In genomic region chr6:114648352-114649030, GRCm38 (mm10) we compare ENCODE assay signal across 20 mouse cellular contexts. TPM values are rescaled to one million over a fixed set of nuclear protein-coding genes. Genes with fewer than 3 reads are reported as not detected.
A peak's percentile ranks its signal among the peaks of the same experiment; 100 is the strongest.
DNase-seq lines count a peak whose midpoint lies in the region; ATAC-seq lines count a peak whose summit lies in the region.
"Had no signal": no experiment of that assay in that cellular context is flagged by ENCODE, and none has a peak within 500 bp of the region (broad histone marks: within the 10 kb centered on the region; RNA-seq: fewer than 3 reads in every experiment).

No protein-coding gene starts in this region.

- no peaks in the 10 kb centered on the region for H3K27me3 ChIP-seq in megakaryocyte, embryonic 14.5 days (replicated peaks)
- H3K27me3 ChIP-seq: CH12.LX; embryonic facial prominence, embryonic 12.5 days; heart, embryonic 12.5 days; midbrain, embryonic 13.5 days; stomach, embryonic 15.5 days had no signal

- DNase-seq in urinary bladder, postnatal 14 days (ENCODE audit: low spot score): peak; percentile 24
- no peak for DNase-seq in urinary bladder, postnatal 10 days (ENCODE audit: low spot score)
- no peak for DNase-seq in layer of hippocampus, adult 9-11 months
- no peak for DNase-seq in kidney, postnatal 14 days
- DNase-seq: adrenal gland, postnatal 36 days; cerebellum, postnatal 25 days; gastrocnemius, postnatal 10 days; heart, postnatal 36 days; lung, embryonic 14.5 days; spleen, adult 18-20 months; thymus, postnatal 14 days had no signal

- H3K36me3 ChIP-seq in megakaryocyte, embryonic 14.5 days (replicated peaks; ENCODE audit: low read length): peaks cover 33% of the 10 kb centered on the region
- H3K36me3 ChIP-seq: embryonic facial prominence, embryonic 12.5 days; forebrain, embryonic 10.5 days; heart, embryonic 12.5 days; midbrain, embryonic 13.5 days; stomach, embryonic 15.5 days had no signal

- peak; percentile 57; the same call in 1 of the 2 replicates for ATAC-seq in erythroblast, adult 5-6 weeks (replicated peaks; ENCODE audit: low FRiP score, poor library complexity, severe bottlenecking)
- no peak for ATAC-seq in megakaryocyte-erythroid progenitor cell, adult 5-6 weeks (replicated peaks; ENCODE audit: low FRiP score, low TSS enrichment, poor library complexity, severe bottlenecking)
- ATAC-seq: midbrain, embryonic 13.5 days had no signal

- H3K4me1 ChIP-seq in megakaryocyte, embryonic 14.5 days: peaks cover 57% of the 10 kb centered on the region

- peak overlapping the region; percentile 66 for H3K4me3 ChIP-seq in megakaryocyte, embryonic 14.5 days (replicated peaks)
- H3K4me3 ChIP-seq: embryonic facial prominence, embryonic 12.5 days; forebrain, embryonic 10.5 days; heart, embryonic 12.5 days; midbrain, embryonic 13.5 days; stomach, embryonic 15.5 days had no signal

- no peaks in the 10 kb centered on the region for H3K9me3 ChIP-seq in megakaryocyte, embryonic 14.5 days
- H3K9me3 ChIP-seq: embryonic facial prominence, embryonic 12.5 days; forebrain, embryonic 10.5 days; heart, embryonic 12.5 days; midbrain, embryonic 13.5 days; stomach, embryonic 15.5 days had no signal

RNA-seq across cellular contexts. Expression of gene Atg7, which starts 5.6 kb away (rescaled TPM):
- 11.1 and 36.5 TPM in 2 replicates for total RNA-seq in erythroblast, adult 5-6 weeks (2015; ENCODE audit: low replicate concordance)
- 5.2 and 9.2 TPM in 2 replicates for total RNA-seq in erythroblast, adult 5-6 weeks (2017; ENCODE audit: low replicate concordance)
- 92.9 and 225 TPM in 2 replicates for polyA plus RNA-seq in megakaryocyte, embryonic 14.5 days (2012; ENCODE audit: insufficient read depth, low replicate concordance)
- 16.2 and 49.5 TPM in 2 replicates for total RNA-seq in megakaryocyte-erythroid progenitor cell, adult 5-6 weeks (2014; fragmentation: Nextera tagmentation)
- total RNA-seq in megakaryocyte-erythroid progenitor cell, adult 5-6 weeks (2017): 8.6 and 11.1 TPM in 2 replicates
